Mouse (Mus musculus) ES-Bruce4 (cell line): ENCODE measurements at regions not wholly inside any gene's neighbourhood (a gene's known extent, or its start where the extent isn't known, plus 50 kb on each side); places are given as distances from the start of the nearest gene placed in this dataset.

Source experiments
- CTCF ChIP-seq: IDR thresholded peaks from one replicate; pipeline ENCODE4 v1.8.1; 2011; ENCODE audit warnings: low read depth, low read length
- EP300 ChIP-seq: IDR thresholded peaks from 2 replicates; pipeline ENCODE4 v1.6.1; 2011; ENCODE audit warnings: low read depth, low read length; ENCODE audit not compliant: insufficient read depth
- POLR2A ChIP-seq: IDR thresholded peaks from one replicate; pipeline ENCODE4 v1.8.1; 2011; ENCODE audit warnings: low read length; ENCODE audit not compliant: insufficient read depth

DNA sequence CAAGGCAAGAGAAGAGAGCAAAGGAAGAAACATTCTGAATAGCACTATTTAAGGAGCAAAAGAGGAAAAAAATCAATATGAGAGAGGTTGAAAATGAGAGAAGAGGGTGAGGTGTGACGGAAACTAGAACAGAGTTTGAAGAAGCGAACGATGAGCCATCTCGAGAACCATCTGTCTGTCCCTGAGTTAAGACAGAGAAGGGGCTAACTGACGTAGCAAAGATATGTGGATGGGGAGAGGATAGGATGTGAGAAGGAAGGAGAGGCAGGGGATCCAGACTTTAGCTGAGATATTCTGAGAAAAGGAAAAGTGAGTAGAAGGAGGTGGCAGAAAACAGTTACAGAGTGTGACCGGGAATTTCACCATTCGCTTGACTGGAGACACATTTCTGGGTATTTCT is 281.1 kb downstream of the Cog6 start:
- TF ChIP-seq POLR2A (no peak), CTCF (no peak), EP300 (no peak)
